Mouse (Mus musculus): ENCODE data around the gene D430041D05Rik.

D430041D05Rik gene

GRCm38 (mm10) chr2:104254944-104255343 lies 155.9 kb downstream of the D430041D05Rik start:
- DNase-seq: no peak

- DNase-seq: no peak
Measured at GRCm38 (mm10) chr2:104253341-104253740, 157.5 kb downstream of the D430041D05Rik start.

DNA sequence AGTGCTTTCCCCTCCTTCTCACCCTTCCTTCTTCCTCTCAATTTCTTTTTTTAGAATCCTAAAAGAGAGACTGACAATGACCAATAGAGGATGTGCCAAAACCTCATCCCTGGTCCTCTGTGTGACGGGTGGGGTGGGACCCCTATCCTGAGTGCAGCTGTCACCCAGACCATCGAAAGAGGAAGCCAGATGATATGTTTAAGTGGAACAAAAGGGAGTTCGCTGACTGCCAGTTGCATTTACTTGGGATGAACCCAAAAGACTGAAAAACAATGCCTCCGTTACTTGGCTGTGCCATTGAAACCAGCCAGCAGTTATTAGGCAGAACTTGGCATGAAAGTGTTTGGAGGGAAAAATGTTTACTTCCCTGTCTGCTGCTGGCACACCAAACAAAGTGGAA lies 159.2 kb downstream of the D430041D05Rik start:
- no peak for DNase-seq

DNA sequence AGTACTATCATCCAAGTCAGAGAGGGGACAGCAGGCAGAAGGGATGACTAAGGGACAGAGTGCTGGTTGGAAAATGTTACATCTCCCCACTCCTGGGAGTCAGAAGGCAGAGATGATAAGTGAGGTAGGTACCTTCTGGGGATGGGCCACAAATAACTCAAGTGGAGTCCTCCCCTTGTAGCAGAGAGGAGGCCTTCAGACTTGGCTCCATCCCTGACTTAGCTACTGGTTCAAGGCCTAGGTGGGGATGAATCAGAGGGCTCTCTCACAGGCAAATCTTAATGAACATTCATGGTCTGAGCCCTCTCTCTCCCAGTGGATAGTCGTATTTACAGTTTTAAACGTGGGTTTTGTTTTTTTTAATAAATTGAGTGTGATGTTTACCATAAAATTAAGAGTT lies 161.0 kb downstream of the D430041D05Rik start:
- no peak for DNase-seq

DNA sequence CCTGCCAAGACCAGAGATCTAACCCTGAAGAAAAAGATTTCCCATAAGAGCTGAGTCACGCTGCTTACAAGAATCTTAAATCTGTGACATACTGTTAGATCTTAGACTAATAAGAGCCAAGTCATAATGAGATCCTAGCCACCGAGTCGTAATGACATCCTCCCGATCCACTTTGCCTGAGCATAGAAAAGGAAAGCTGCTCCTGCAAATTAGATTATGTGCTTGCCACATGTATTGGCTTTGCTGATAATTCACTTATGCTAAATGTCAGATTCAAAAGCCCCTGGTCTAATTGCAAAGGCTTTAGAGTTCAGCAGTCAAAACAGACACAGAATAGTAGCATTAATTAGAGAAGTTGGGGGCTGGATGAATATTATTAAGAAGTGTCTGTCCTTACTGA lies 164.0 kb downstream of the D430041D05Rik start:
- no peak for DNase-seq

- DNase-seq: no peak
Measured at GRCm38 (mm10) chr2:104242055-104242454, 168.8 kb downstream of the D430041D05Rik start.

- no peak for DNase-seq
Measured at GRCm38 (mm10) chr2:104237141-104237540, 173.7 kb downstream of the D430041D05Rik start.

- DNase-seq: no peak
Measured at GRCm38 (mm10) chr2:104230444-104230843, 180.4 kb downstream of the D430041D05Rik start.

- no peak for DNase-seq
Measured at GRCm38 (mm10) chr2:104226057-104226456, 184.8 kb downstream of the D430041D05Rik start.

DNA sequence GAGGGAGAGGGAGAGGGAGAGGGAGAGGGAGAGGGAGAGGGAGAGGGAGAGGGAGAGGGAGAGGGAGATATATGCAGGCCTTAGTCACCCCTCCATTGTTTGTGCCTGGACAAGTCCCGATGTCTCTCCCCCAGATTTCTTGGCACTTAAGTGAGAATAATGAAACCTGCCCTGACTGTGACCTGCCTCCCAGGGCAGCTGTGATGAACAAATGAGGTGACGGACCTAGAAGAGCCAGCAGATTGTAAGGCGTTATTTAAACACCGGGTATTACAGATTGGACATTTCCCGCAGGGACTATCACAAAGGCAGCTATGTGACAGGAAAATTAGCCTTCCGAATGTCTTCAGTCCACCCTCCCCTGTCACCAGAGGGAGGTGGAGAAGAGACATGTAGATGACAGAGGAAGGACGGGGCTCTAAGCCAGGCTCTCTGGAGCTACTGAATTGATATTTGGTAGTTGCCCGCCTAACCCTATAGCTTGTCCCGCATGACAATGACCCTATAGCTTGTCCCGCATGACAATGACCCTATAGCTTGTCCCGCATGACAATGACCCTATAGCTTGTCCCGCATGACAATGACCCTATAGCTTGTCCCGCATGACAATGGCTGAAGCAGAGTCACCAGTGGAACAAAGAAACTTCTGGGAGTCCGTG lies 191.0 kb downstream of the D430041D05Rik start:
- no peak for DNase-seq

- DNase-seq: no peak
Measured at GRCm38 (mm10) chr2:104218588-104219065, 192.2 kb downstream of the D430041D05Rik start.

DNA sequence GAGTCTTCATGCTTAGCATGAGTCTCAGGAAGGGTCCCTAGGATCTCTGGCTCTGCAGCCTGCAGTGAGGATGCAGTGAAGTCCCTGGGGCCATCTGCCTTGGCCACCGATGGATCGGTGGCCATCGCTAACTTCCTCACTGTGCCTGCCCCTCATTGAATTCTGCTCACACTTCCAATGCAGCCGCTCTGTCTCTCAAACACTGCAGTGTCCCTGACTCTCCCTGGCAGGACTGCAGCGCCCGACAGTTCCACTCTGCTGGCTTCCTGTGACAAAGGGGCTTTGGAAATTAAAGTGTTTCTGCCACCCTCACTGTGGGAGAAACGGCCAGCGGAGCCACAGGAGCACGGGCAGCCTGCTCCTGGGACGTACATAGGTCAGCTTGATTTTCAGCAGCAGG lies 192.7 kb downstream of the D430041D05Rik start:
- no peak for DNase-seq

DNA sequence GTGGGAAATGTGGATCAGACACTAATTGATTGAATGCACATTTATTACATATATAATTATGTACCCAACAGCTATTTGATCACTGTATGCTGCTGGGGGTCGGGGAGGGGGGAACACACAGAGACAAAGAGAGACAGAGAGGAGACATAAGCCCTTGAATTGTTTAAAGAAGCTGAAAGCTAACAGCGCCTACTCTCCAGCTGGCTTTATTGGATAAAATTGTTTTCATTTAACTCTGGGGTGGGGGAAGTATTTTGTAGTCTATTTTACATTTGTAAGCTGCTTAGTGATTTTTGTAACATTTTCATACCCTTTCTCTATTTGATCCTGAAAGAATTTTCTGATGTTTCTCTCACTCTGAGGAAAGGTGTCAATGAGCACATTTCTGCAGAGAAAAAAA lies 201.4 kb downstream of the D430041D05Rik start:
- DNase-seq: no peak

GRCm38 (mm10) chr2:104208415-104208814 lies 202.4 kb downstream of the D430041D05Rik start:
- no peak for DNase-seq

GRCm38 (mm10) chr2:104207948-104208347 lies 202.9 kb downstream of the D430041D05Rik start:
- DNase-seq: no peak

GRCm38 (mm10) chr2:104205623-104206022 lies 205.2 kb downstream of the D430041D05Rik start:
- DNase-seq: no peak

- DNase-seq: no peak
Measured at GRCm38 (mm10) chr2:104200211-104200610, 210.6 kb downstream of the D430041D05Rik start.

DNA sequence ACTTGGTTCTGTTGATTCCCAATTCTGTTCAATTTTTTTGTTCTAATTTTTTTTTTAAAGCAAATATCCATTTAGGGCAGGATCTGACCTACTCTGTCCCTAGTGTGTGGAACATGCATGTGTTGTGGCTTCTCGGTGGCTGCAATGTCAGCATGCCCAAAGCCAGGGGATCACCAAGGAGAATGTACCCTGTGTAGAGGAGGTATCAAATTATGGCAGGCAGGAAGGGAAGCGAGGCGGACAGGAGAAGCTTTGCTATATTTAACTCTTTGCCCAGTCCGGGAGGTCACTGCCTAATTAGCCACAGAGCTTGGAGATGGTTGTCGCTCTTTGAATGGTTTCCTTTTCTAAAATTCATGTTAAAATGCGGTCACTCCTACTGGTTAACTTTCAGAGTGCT lies 212.6 kb downstream of the D430041D05Rik start:
- DNase-seq: no peak

GRCm38 (mm10) chr2:104197281-104197680 lies 213.5 kb downstream of the D430041D05Rik start:
- DNase-seq: no peak

GRCm38 (mm10) chr2:104192401-104193141 lies 218.2 kb downstream of the D430041D05Rik start:
- DNase-seq: no peak

GRCm38 (mm10) chr2:104191723-104192122 lies 219.1 kb downstream of the D430041D05Rik start:
- no peak for DNase-seq

GRCm38 (mm10) chr2:104188859-104189258 lies 222.0 kb downstream of the D430041D05Rik start:
- DNase-seq: no peak

- no peak for DNase-seq
Measured at GRCm38 (mm10) chr2:104187073-104187472, 223.7 kb downstream of the D430041D05Rik start.

- DNase-seq: no peak
Measured at GRCm38 (mm10) chr2:104185616-104186015, 225.2 kb downstream of the D430041D05Rik start.

Measured in thymus, postnatal 25 days (tissue).